Mouse (Mus musculus): ENCODE results near the gene Tas2r129. TPM values are rescaled to one million over a fixed set of nuclear protein-coding genes. Genes with fewer than 3 reads are reported as not detected.
"Not testable (repeated sequence)": the region's sequence is repeated elsewhere in the genome, so short reads cannot be mapped to it uniquely, and the experiment has no call there.

The Tas2r129 gene
- total RNA-seq (2021) = not detected

DNA sequence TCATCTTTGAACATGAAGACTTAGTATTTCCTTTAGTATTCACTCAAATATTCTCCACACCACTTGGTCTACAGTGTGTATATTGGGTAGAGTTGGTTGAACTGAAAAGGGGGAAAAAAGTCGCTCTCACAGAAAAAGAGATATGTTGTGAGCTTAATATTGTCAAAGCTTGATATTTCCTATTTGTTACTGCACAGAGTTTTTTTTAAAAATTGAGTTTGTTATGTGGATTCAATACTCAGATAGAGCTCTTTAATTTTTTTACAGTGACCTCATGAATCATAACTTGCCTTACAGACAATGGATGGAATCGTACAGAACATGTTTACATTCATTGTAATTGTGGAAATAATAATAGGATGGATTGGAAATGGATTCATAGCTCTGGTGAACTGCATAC is at the start of gene Tas2r129:
Tas2r129 (plus strand) TSS at position 301 of the 400 bp plus-strand sequence.
- intact Hi-C loops (cut with DNase I) = no loop called here
- DNase-seq (ENCODE audit: extremely low spot score in 1 of 2, low spot score in 2 of 2) = no peak

- intact Hi-C loops (cut with DNase I) = no loop called here
- DNase-seq (ENCODE audit: extremely low spot score in 1 of 2, low spot score in 2 of 2) = no peak
These were observed 41.6 kb upstream of the Tas2r129 start, which contains the start of gene Tas2r125 for GRCm38 (mm10) chr6:132909351-132909750. TSS of gene Tas2r125 (plus strand) at chr6:132909651.

DNA sequence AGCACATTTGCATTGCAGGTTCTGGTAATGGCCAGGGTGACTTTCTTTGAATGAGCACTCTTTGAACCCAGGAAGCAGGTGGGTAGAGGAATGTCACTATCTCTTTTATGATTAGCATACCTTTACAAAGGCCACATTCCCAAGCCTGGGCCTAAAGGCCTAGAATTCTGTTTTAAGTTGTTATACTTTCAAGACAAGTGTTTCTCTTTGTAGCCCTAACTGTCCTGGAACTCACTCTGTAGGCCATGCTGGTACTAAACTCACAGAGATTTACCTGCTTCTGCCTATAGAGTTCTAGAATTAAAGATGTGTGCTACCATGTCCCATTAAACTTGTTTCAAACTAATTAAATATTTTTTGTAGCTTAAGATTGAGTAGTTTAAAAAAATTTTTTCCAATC is 9.5 kb upstream of the Tas2r129 start:
- intact Hi-C loops (cut with DNase I); DNase-seq (ENCODE audit: extremely low spot score in 1 of 2, low spot score in 2 of 2): not testable (repeated sequence)

- no peak for DNase-seq (ENCODE audit: extremely low spot score in 1 of 2, low spot score in 2 of 2)
- intact Hi-C loops (cut with DNase I) = no loop called here
These were observed 6.9 kb downstream of the Tas2r129 start, which contains the start of gene Tas2r131 for GRCm38 (mm10) chr6:132957819-132958218. TSS of gene Tas2r131 (minus strand) at chr6:132957919.

GRCm38 (mm10) chr6:132980865-132981264 is 30.0 kb downstream of the Tas2r129 start, which contains the start of gene Tas2r109:
TSS of gene Tas2r109 (minus strand) at chr6:132980965.
- intact Hi-C loops (cut with DNase I) = no loop called here
- DNase-seq (ENCODE audit: extremely low spot score in 1 of 2, low spot score in 2 of 2) = no peak

Other genes with a start within 250 kb of the Tas2r129 start
- gene Tas2r122, start 239.2 kb upstream of the Tas2r129 start, total RNA-seq (2021) = not detected
- not detected for gene Tas2r115, start 213.1 kb upstream of the Tas2r129 start, total RNA-seq (2021)
- not detected for gene Tas2r124, start 196.4 kb upstream of the Tas2r129 start, total RNA-seq (2021)
- gene Tas2r102, start 189.0 kb upstream of the Tas2r129 start, total RNA-seq (2021) = not detected
- gene Tas2r136, start 172.9 kb upstream of the Tas2r129 start, total RNA-seq (2021) = not detected
- not detected for gene Tas2r117, start 148.3 kb upstream of the Tas2r129 start, total RNA-seq (2021)
- not detected for gene Tas2r123, start 104.0 kb upstream of the Tas2r129 start, total RNA-seq (2021)
- gene Tas2r116, start 95.7 kb upstream of the Tas2r129 start, total RNA-seq (2021) = not detected
- gene Tas2r110, start 83.1 kb upstream of the Tas2r129 start, total RNA-seq (2021) = not detected
- gene Tas2r113, start 58.1 kb upstream of the Tas2r129 start, total RNA-seq (2021) = not detected
- not detected for gene Tas2r125, start 41.5 kb upstream of the Tas2r129 start, total RNA-seq (2021)
- gene Tas2r131, start 6.8 kb downstream of the Tas2r129 start, total RNA-seq (2021) = not detected
- gene Tas2r109, start 29.9 kb downstream of the Tas2r129 start, total RNA-seq (2021) = not detected
- not detected for gene Tas2r103, start 86.0 kb downstream of the Tas2r129 start, total RNA-seq (2021)
- gene Tas2r140, start 104.7 kb downstream of the Tas2r129 start, total RNA-seq (2021) = not detected
- 10 to 100 TPM; 70.7 to 71.5 TPM for gene Smim10l1, start 153.8 kb downstream of the Tas2r129 start, total RNA-seq (2021)

Measured in left cerebral cortex, postnatal 10 days (tissue).